ENCODE assay signal across 8 mouse cellular contexts in the genomic region with DNA sequence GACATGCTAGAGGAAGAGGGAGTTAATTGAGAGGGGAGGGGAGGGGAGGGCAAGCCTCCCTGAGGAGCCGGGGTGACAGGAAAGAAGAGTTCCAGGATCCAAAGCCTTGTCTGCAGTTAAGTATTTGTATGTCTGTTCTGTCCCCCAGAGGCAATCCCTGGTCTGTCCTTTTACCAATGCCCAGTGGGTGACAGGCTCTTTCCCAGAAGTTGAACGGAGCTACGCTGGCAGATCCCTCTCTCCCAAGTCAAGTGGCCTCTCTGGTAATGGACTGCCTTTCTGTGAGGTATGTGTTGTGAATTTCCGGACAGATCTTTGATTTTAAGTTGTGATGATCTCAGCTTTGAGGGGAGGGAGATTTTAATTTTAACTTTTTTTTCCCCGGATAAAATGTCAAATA. TPM values are rescaled to one million over a fixed set of nuclear protein-coding genes. Genes with fewer than 3 reads are reported as not detected.
A peak's percentile ranks its signal among the peaks of the same experiment; 100 is the strongest.
DNase-seq lines count a peak whose midpoint lies in the region; ATAC-seq lines count a peak whose summit lies in the region.

No protein-coding gene starts in this region.

- DNase-seq in forebrain, embryonic 11.5 days (ENCODE audit: low spot score): no peak
- DNase-seq in neural tube, embryonic 11.5 days (ENCODE audit: low spot score): no peak
- DNase-seq in neural tube, embryonic 10.5 days (ENCODE audit: extremely low spot score, low spot score): no peak
- no peak for DNase-seq in adrenal gland, adult (ENCODE audit: inconsistent age in 2 of 2, low spot score in 1 of 2)
- no peak for DNase-seq in cerebellum, adult 11 months
- DNase-seq in left cerebral cortex, adult 8-10 months (ENCODE audit: low spot score in 2 of 2): no peak

- H3K27me3 ChIP-seq in forebrain, embryonic 12.5 days: peaks cover 20% of the 10 kb centered on the region
- H3K27me3 ChIP-seq in forebrain, embryonic 11.5 days (ENCODE audit: control insufficient read depth, insufficient read depth, low read length): peaks cover 11% of the 10 kb centered on the region
- H3K27me3 ChIP-seq in neural tube, embryonic 11.5 days (ENCODE audit: control insufficient read depth, insufficient read depth, low read length): peaks cover 13% of the 10 kb centered on the region
- peaks cover 24% of the 10 kb centered on the region for H3K27me3 ChIP-seq in midbrain, embryonic 12.5 days

- peak overlapping the region; percentile 13; the same call in 1 of the 2 replicates for H3K4me2 ChIP-seq in forebrain, embryonic 12.5 days
- no peak overlapping the region; the same call in 1 of the 2 replicates for H3K4me2 ChIP-seq in forebrain, embryonic 11.5 days (ENCODE audit: low read depth, low read length, severe bottlenecking)
- 0 out of 2 replicates have a peak overlapping the region, but pooled peaks have one; percentile 10 for H3K4me2 ChIP-seq in neural tube, embryonic 11.5 days (ENCODE audit: low read depth)
- peak overlapping the region; percentile 33; the same call in 1 of the 2 replicates for H3K4me2 ChIP-seq in midbrain, embryonic 12.5 days (replicated peaks)

- no peak for ATAC-seq in forebrain, embryonic 12.5 days (ENCODE audit: low FRiP score)
- ATAC-seq in forebrain, embryonic 11.5 days (replicated peaks; ENCODE audit: low FRiP score): no peak
- no peak for ATAC-seq in neural tube, embryonic 11.5 days (ENCODE audit: insufficient read depth, low FRiP score, low TSS enrichment)
- ATAC-seq in midbrain, embryonic 12.5 days (ENCODE audit: low FRiP score, low read depth): no peak

- peaks cover 18% of the 10 kb centered on the region for H3K4me1 ChIP-seq in forebrain, embryonic 12.5 days
- H3K4me1 ChIP-seq in forebrain, embryonic 11.5 days (replicated peaks; ENCODE audit: control insufficient read depth, insufficient read depth, low read length): no peaks in the 10 kb centered on the region; the same call in 1 of the 2 replicates
- H3K4me1 ChIP-seq in neural tube, embryonic 11.5 days (ENCODE audit: control insufficient read depth, insufficient read depth, low read length): 0 out of 2 replicates have a peak, but pooled peaks cover 6% of the 10 kb centered on the region
- H3K4me1 ChIP-seq in midbrain, embryonic 12.5 days: peaks cover 21% of the 10 kb centered on the region

- WGBS in forebrain, embryonic 12.5 days: 48% methylated on average over 5 of the region's 5 CpGs
- 43% methylated on average over 5 of the region's 5 CpGs for WGBS in forebrain, embryonic 11.5 days
- 48% methylated on average over 5 of the region's 5 CpGs for WGBS in neural tube, embryonic 11.5 days
- WGBS in midbrain, embryonic 12.5 days: 44% methylated on average over 5 of the region's 5 CpGs

- H3K27ac ChIP-seq in forebrain, embryonic 12.5 days: no peak overlapping the region
- no peak overlapping the region for H3K27ac ChIP-seq in forebrain, embryonic 11.5 days (ENCODE audit: low read depth, low read length)
- no peak overlapping the region for H3K27ac ChIP-seq in neural tube, embryonic 11.5 days (ENCODE audit: low read depth, low read length)
- H3K27ac ChIP-seq in midbrain, embryonic 12.5 days (replicated peaks): no peak overlapping the region

- no peaks in the 10 kb centered on the region for H3K36me3 ChIP-seq in forebrain, embryonic 12.5 days (replicated peaks)
- no peaks in the 10 kb centered on the region for H3K36me3 ChIP-seq in forebrain, embryonic 11.5 days (ENCODE audit: control insufficient read depth, insufficient read depth, low read length)
- no peaks in the 10 kb centered on the region for H3K36me3 ChIP-seq in neural tube, embryonic 11.5 days (ENCODE audit: control insufficient read depth, insufficient read depth, low read length)
- no peaks in the 10 kb centered on the region for H3K36me3 ChIP-seq in midbrain, embryonic 12.5 days

- 0 out of 2 replicates have a peak overlapping the region, but pooled peaks have one; percentile 12 for H3K9ac ChIP-seq in forebrain, embryonic 12.5 days
- H3K9ac ChIP-seq in forebrain, embryonic 11.5 days (ENCODE audit: low read length): no peak overlapping the region
- H3K9ac ChIP-seq in neural tube, embryonic 11.5 days (ENCODE audit: low read length): no peak overlapping the region
- 0 out of 2 replicates have a peak overlapping the region, but pooled peaks have one; percentile 8 for H3K9ac ChIP-seq in midbrain, embryonic 12.5 days (replicated peaks)

- H3K4me3 ChIP-seq in forebrain, embryonic 12.5 days (replicated peaks): no peak overlapping the region
- H3K4me3 ChIP-seq in forebrain, embryonic 11.5 days (ENCODE audit: low read depth, low read length): no peak overlapping the region
- H3K4me3 ChIP-seq in neural tube, embryonic 11.5 days (ENCODE audit: low read depth, low read length): no peak overlapping the region
- H3K4me3 ChIP-seq in midbrain, embryonic 12.5 days: no peak overlapping the region

- H3K9me3 ChIP-seq in forebrain, embryonic 12.5 days: peaks cover 3% of the 10 kb centered on the region; the same call in 1 of the 2 replicates
- no peaks in the 10 kb centered on the region for H3K9me3 ChIP-seq in forebrain, embryonic 11.5 days (ENCODE audit: control insufficient read depth, low read length)
- H3K9me3 ChIP-seq in neural tube, embryonic 11.5 days (ENCODE audit: control insufficient read depth, low read length): no peaks in the 10 kb centered on the region
- H3K9me3 ChIP-seq in midbrain, embryonic 12.5 days: no peaks in the 10 kb centered on the region

RNA-seq across cellular contexts. Expression of gene Tmem100, which starts 3.3 kb away (rescaled TPM):
- polyA plus RNA-seq in forebrain, embryonic 12.5 days (2016; fragmentation: Nextera tagmentation; extraction: Ambion mirVana): 5.0 and 6.6 TPM in 2 replicates
- polyA plus RNA-seq in forebrain, embryonic 11.5 days (2014; fragmentation: Nextera tagmentation; extraction: Ambion mirVana): 4.7 and 5.8 TPM in 2 replicates
- 4.8 and 7.3 TPM in 2 replicates for polyA plus RNA-seq in neural tube, embryonic 11.5 days (2014; fragmentation: Nextera tagmentation; extraction: Ambion mirVana)
- 6.0 and 8.2 TPM in 2 replicates for polyA plus RNA-seq in midbrain, embryonic 12.5 days (2016; fragmentation: Nextera tagmentation; extraction: Ambion mirVana)
- 10 to 100 TPM; 10.9 to 15.8 (median 12.7) TPM for total RNA-seq in left cerebral cortex, adult 8-10 months (2022)

RNA-seq across cellular contexts. Expression of gene Pctp, which starts 30.7 kb away (rescaled TPM):
- 5.1 and 6.2 TPM in 2 replicates for polyA plus RNA-seq in forebrain, embryonic 12.5 days (2016; fragmentation: Nextera tagmentation; extraction: Ambion mirVana)
- 9.2 and 10.2 TPM in 2 replicates for polyA plus RNA-seq in forebrain, embryonic 11.5 days (2014; fragmentation: Nextera tagmentation; extraction: Ambion mirVana)
- 6.7 and 8.0 TPM in 2 replicates for polyA plus RNA-seq in neural tube, embryonic 11.5 days (2014; fragmentation: Nextera tagmentation; extraction: Ambion mirVana)
- 6.2 and 8.0 TPM in 2 replicates for polyA plus RNA-seq in midbrain, embryonic 12.5 days (2016; fragmentation: Nextera tagmentation; extraction: Ambion mirVana)
- 1 to 10 TPM; 1.1 to 2.2 (median 1.5) TPM for total RNA-seq in left cerebral cortex, adult 8-10 months (2022)

Comparison
In these comparisons a context has a peak if more than half of its experiments do, and no peak if none do; other contexts are left out.
1. H3K9ac ChIP-seq: peak in forebrain, embryonic 12.5 days (single experiment) and midbrain, embryonic 12.5 days (single experiment); none in forebrain, embryonic 11.5 days (single experiment) and neural tube, embryonic 11.5 days (single experiment).